Mouse (Mus musculus) intestine, embryonic 14.5 days (tissue): Measurements from ENCODE around the gene Pbxip1. TPM values are rescaled to one million over a fixed set of nuclear protein-coding genes. Genes with fewer than 3 reads are reported as not detected.

Experiments
- ATAC-seq: fragments of 200-750 bp; cut with Nextera tagmentation; replicated peaks from 2 replicates; pipeline ENCODE4 v1.8.0; 2017; ENCODE audit warnings: low read depth, moderate number of reproducible peaks, moderate TSS enrichment, moderate library complexity; ENCODE audit not compliant: low FRiP score, low TSS enrichment
- DNase-seq: peaks from one replicate; pipeline ENCODE4 v3.0.0-alpha.2; 2018; ENCODE audit warnings: low spot score
- H3K27ac ChIP-seq: fragments of 300-500 bp; sonication (generic); 2 replicates; pipeline ENCODE4 v1.5.1; 2014; ENCODE audit warnings: low read depth, mild to moderate bottlenecking, control low read depth
- H3K27me3 ChIP-seq: fragments of 300-500 bp; sonication (generic); replicated peaks from 2 replicates; pipeline ENCODE4 v1.6.1; 2014; ENCODE audit warnings: low read length, control low read depth; ENCODE audit not compliant: control insufficient read depth, insufficient read depth
- H3K36me3 ChIP-seq: fragments of 300-500 bp; sonication (generic); 2 replicates; pipeline ENCODE4 v1.6.1; 2014; ENCODE audit warnings: low read length, control low read depth; ENCODE audit not compliant: control insufficient read depth, insufficient read depth
- H3K4me1 ChIP-seq: fragments of 300-500 bp; sonication (generic); replicated peaks from 2 replicates; pipeline ENCODE4 v1.6.1; 2014; ENCODE audit warnings: low read length, control low read depth, mixed read lengths; ENCODE audit not compliant: control insufficient read depth, insufficient read depth
- H3K4me2 ChIP-seq: fragments of 300-500 bp; sonication (generic); 2 replicates; pipeline ENCODE4 v1.6.1; 2014; ENCODE audit warnings: low read length
- H3K4me3 ChIP-seq: fragments of 300-500 bp; sonication (generic); 2 replicates; pipeline ENCODE4 v1.5.1; 2014; ENCODE audit warnings: low read depth, low read length, control low read depth, mixed read lengths
- H3K9ac ChIP-seq: fragments of 300-500 bp; sonication (generic); 2 replicates; pipeline ENCODE4 v1.6.1; 2014; ENCODE audit warnings: mild to moderate bottlenecking, low read length
- H3K9me3 ChIP-seq: fragments of 300-500 bp; sonication (generic); 2 replicates; pipeline ENCODE4 v1.6.1; 2016; ENCODE audit warnings: low read length, control low read depth; ENCODE audit not compliant: control insufficient read depth
- WGBS: fragments of 180-500 bp; shearing (Covaris S2); extraction: QIAGEN DNeasy Blood & Tissue Kit; methylation state at CpG from one replicate; pipeline ENCODE4 v1.1.7; 2014; 5-methylcytosine and 5-hydroxymethylcytosine counted together
- polyA plus RNA-seq: library from polyadenylated mRNA; unstranded; fragments of >200 nt; fragmentation: Nextera tagmentation; extraction: Ambion mirVana; gene quantifications from 2 replicates; pipeline ENCODE4 v1.2.1, GENCODE M21; 2014

The Pbxip1 gene
- polyA plus RNA-seq, 1 experiment from 2014 or later: 20.3 TPM

- Histone ChIP-seq H3K27me3 (no peaks in the 10 kb centered on the region), H3K27ac (no peak overlapping the region), H3K9me3 (no peaks in the 10 kb centered on the region), H3K4me2 (no peak overlapping the region), H3K9ac (no peak overlapping the region), H3K4me1 (no peaks in the 10 kb centered on the region), H3K36me3 (no peaks in the 10 kb centered on the region), H3K4me3 (no peak overlapping the region)
- DNase-seq (no peak), ATAC-seq (no peak)
- 84% methylated on average over 5 of the region's 5 CpGs for WGBS
Measured at GRCm38 (mm10) chr3:89482249-89482648, 45.7 kb downstream of the Pbxip1 start.

- H3K4me3 ChIP-seq: no peak overlapping the region
- H3K4me2 ChIP-seq: peak overlapping the region; percentile 30
- no peaks in the 10 kb centered on the region for H3K9me3 ChIP-seq
- H3K36me3 ChIP-seq: no peaks in the 10 kb centered on the region
- no peak overlapping the region for H3K9ac ChIP-seq
- H3K27ac ChIP-seq: no peak overlapping the region
- H3K4me1 ChIP-seq: no peaks in the 10 kb centered on the region
- no peaks in the 10 kb centered on the region for H3K27me3 ChIP-seq
- DNase-seq (peak; percentile 88), ATAC-seq (peak; percentile 88)
- 17% methylated on average over 24 of the region's 24 CpGs for WGBS
Measured at GRCm38 (mm10) chr3:89484766-89485524, 48.4 kb downstream of the Pbxip1 start.

GRCm38 (mm10) chr3:89486111-89486510, 49.6 kb downstream of the Pbxip1 start:
- H3K27ac ChIP-seq: no peak overlapping the region
- no peak for DNase-seq
- H3K4me3 ChIP-seq: no peak overlapping the region
- ATAC-seq: no peak
- no peak overlapping the region for H3K4me2 ChIP-seq
- no peaks in the 10 kb centered on the region for H3K4me1 ChIP-seq
- no peak overlapping the region for H3K9ac ChIP-seq
- H3K36me3 ChIP-seq: no peaks in the 10 kb centered on the region
- no peaks in the 10 kb centered on the region for H3K27me3 ChIP-seq
- no peaks in the 10 kb centered on the region for H3K9me3 ChIP-seq
- 82% methylated on average over 8 of the region's 8 CpGs for WGBS

DNA sequence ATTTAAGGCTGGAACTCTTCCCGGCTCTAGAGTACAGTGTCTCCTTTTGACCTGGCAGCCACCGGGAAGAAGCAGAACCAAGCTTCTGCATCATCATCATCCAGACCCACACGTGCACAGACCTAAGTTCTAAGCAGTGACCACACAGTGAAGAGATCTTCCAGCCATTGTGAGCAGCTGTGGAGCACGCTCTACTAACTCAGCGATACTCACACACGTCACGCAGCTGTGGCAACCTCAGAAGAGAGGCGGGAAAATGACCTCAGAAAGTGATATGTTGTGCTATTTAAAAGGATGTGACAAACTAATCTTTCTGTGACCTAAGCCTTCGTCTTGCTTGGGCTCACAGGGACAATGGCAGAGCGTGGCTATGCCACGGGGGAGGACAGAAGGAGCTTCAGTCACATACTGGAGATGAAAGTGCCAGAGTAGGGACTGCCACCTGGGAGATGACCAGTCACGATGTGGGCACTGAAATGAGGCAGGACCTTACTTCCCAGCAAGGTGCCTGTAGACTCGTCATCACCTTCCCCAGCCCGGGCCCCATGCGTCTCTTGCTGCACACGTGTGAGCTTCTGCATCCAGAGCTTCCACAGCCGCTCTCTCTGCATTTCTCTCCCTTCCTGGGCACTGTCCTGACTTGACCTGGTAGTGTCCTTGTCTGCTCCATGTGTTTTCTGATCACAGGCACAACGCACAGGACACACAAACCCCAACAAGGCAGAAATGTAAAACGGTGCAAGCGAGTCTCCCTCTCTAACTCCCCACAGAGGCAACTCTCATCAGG, 50.6 kb downstream of the Pbxip1 start:
- Histone ChIP-seq H3K4me1 (no peaks in the 10 kb centered on the region), H3K9me3 (no peaks in the 10 kb centered on the region), H3K9ac (no peak overlapping the region), H3K4me2 (no peak overlapping the region), H3K36me3 (no peaks in the 10 kb centered on the region), H3K4me3 (no peak overlapping the region), H3K27me3 (no peaks in the 10 kb centered on the region), H3K27ac (no peak overlapping the region)
- no peak for ATAC-seq
- 72% methylated on average over 20 of the region's 20 CpGs for WGBS
- no peak for DNase-seq

GRCm38 (mm10) chr3:89490790-89491189, 54.3 kb downstream of the Pbxip1 start:
- Histone ChIP-seq H3K4me3 (no peak overlapping the region), H3K27ac (no peak overlapping the region), H3K36me3 (no peaks in the 10 kb centered on the region), H3K27me3 (no peaks in the 10 kb centered on the region), H3K4me2 (no peak overlapping the region), H3K9ac (no peak overlapping the region), H3K9me3 (no peaks in the 10 kb centered on the region; the same call in 1 of the 2 replicates), H3K4me1 (0 out of 2 replicates have a peak, but pooled peaks cover 2% of the 10 kb centered on the region)
- DNase-seq (no peak), ATAC-seq (no peak)
- WGBS: 89% methylated on average over 3 of the region's 3 CpGs

GRCm38 (mm10) chr3:89491559-89491958, 55.1 kb downstream of the Pbxip1 start:
- Histone ChIP-seq H3K9ac (no peak overlapping the region), H3K9me3 (no peaks in the 10 kb centered on the region; the same call in 1 of the 2 replicates), H3K27ac (no peak overlapping the region), H3K4me1 (0 out of 2 replicates have a peak, but pooled peaks cover 2% of the 10 kb centered on the region), H3K27me3 (no peaks in the 10 kb centered on the region), H3K4me2 (no peak overlapping the region), H3K4me3 (no peak overlapping the region), H3K36me3 (no peaks in the 10 kb centered on the region)
- no peak for ATAC-seq
- no peak for DNase-seq
- WGBS: 83% methylated on average over 5 of the region's 5 CpGs

- H3K4me3 ChIP-seq: no peak overlapping the region
- H3K36me3 ChIP-seq: no peaks in the 10 kb centered on the region
- no peak overlapping the region for H3K27ac ChIP-seq
- 27% methylated on average over 8 of the region's 8 CpGs for WGBS
- no peak overlapping the region for H3K9ac ChIP-seq
- H3K4me2 ChIP-seq: no peak overlapping the region
- no peak for ATAC-seq
- H3K9me3 ChIP-seq: no peaks in the 10 kb centered on the region; the same call in 1 of the 2 replicates
- 0 out of 2 replicates have a peak, but pooled peaks cover 2% of the 10 kb centered on the region for H3K4me1 ChIP-seq
- H3K27me3 ChIP-seq: no peaks in the 10 kb centered on the region
- no peak for DNase-seq
Measured at GRCm38 (mm10) chr3:89492701-89493151, 56.2 kb downstream of the Pbxip1 start.

DNA sequence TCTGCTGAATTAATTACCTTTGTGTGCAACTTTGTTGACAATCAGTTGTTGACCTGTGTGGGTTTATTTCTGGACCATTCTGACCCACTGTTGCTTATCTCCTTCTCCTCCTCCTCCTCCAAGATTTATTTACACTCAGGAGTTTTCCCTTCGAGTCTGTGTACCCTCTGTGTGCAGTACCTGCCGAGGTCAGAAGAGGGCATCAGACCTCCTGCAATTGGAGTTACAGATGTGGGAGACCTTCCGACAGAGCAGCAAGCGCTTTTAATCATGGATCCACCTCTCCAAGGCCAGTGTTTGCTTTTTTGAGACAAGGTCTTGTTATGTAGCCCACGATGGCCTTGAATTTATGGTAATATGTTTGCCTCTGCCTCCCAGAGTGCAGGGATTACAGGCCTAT, 58.1 kb downstream of the Pbxip1 start:
- WGBS: 86% methylated on average over 5 of the region's 5 CpGs
- DNase-seq: no peak

More for the DNA sequence above, 58.1 kb downstream of the Pbxip1 start:
- no peaks in the 10 kb centered on the region for H3K27me3 ChIP-seq
- no peak overlapping the region for H3K9ac ChIP-seq
- no peak overlapping the region for H3K4me3 ChIP-seq
- H3K4me2 ChIP-seq: no peak overlapping the region
- H3K27ac ChIP-seq: no peak overlapping the region
- H3K4me1 ChIP-seq: 0 out of 2 replicates have a peak, but pooled peaks cover 2% of the 10 kb centered on the region
- no peak for ATAC-seq
- no peaks in the 10 kb centered on the region; the same call in 1 of the 2 replicates for H3K9me3 ChIP-seq
- H3K36me3 ChIP-seq: no peaks in the 10 kb centered on the region
